Mouse (Mus musculus) heart, embryonic 13.5 days (tissue): ENCODE results near the gene Lipt1. TPM values are rescaled to one million over a fixed set of nuclear protein-coding genes. Genes with fewer than 3 reads are reported as not detected.
A peak's percentile ranks its signal among the peaks of the same experiment; 100 is the strongest.

Source experiments
- ATAC-seq: fragments of 200-750 bp; cut with Nextera tagmentation; 2 replicates; pipeline ENCODE4 v1.8.0; 2017; ENCODE audit warnings: moderate TSS enrichment; ENCODE audit not compliant: insufficient number of reproducible peaks, low FRiP score, low TSS enrichment; ENCODE audit errors: extremely low read depth
- H3K27ac ChIP-seq: fragments of 300-500 bp; sonication (generic); replicated peaks from 2 replicates; pipeline ENCODE4 v1.5.1; 2015; ENCODE audit warnings: moderate library complexity, mild to moderate bottlenecking, inconsistent platforms
- H3K27me3 ChIP-seq: fragments of 300-500 bp; sonication (generic); replicated peaks from 2 replicates; pipeline ENCODE4 v1.6.1; 2015; ENCODE audit warnings: mild to moderate bottlenecking, inconsistent platforms
- H3K36me3 ChIP-seq: fragments of 300-500 bp; sonication (generic); 2 replicates; pipeline ENCODE4 v1.6.1; 2015; ENCODE audit warnings: mild to moderate bottlenecking, inconsistent platforms
- H3K4me1 ChIP-seq: fragments of 300-500 bp; sonication (generic); 2 replicates; pipeline ENCODE4 v1.6.1; 2015; ENCODE audit warnings: inconsistent platforms
- H3K4me2 ChIP-seq: fragments of 300-500 bp; sonication (generic); 2 replicates; pipeline ENCODE4 v1.6.1; 2015; ENCODE audit warnings: inconsistent platforms, mild to moderate bottlenecking, moderate library complexity
- H3K4me3 ChIP-seq: fragments of 300-500 bp; sonication (generic); 2 replicates; pipeline ENCODE4 v1.5.1; 2015; ENCODE audit warnings: moderate library complexity, mild to moderate bottlenecking, inconsistent platforms
- H3K9ac ChIP-seq: fragments of 300-500 bp; sonication (generic); 2 replicates; pipeline ENCODE4 v1.6.1; 2015; ENCODE audit warnings: inconsistent platforms, mild to moderate bottlenecking, moderate library complexity
- H3K9me3 ChIP-seq: fragments of 300-500 bp; sonication (generic); 2 replicates; pipeline ENCODE4 v1.6.1; 2016; ENCODE audit warnings: inconsistent platforms
- WGBS: fragments of 180-500 bp; shearing (Covaris S2); methylation state at CpG from one replicate; pipeline ENCODE4 v1.1.7; 2015; ENCODE audit warnings: mixed read lengths; 5-methylcytosine and 5-hydroxymethylcytosine counted together
- polyA plus RNA-seq: library from polyadenylated mRNA; unstranded; fragments of >200 nt; fragmentation: Nextera tagmentation; extraction: Ambion mirVana; gene quantifications from 2 replicates; pipeline ENCODE4 v1.2.1, GENCODE M21; 2015

The Lipt1 gene
- polyA plus RNA-seq, 1 experiment from 2014 or later, result 8.2 TPM

- peak overlapping the region; percentile 67 for H3K4me3 ChIP-seq
- H3K9me3 ChIP-seq, result peaks cover 6% of the 10 kb centered on the region; the same call in 1 of the 2 replicates
- H3K27me3 ChIP-seq, result peaks cover 18% of the 10 kb centered on the region
- peak overlapping the region; percentile 72 for H3K9ac ChIP-seq
- peak; percentile 86 for ATAC-seq
- H3K4me1 ChIP-seq, result peaks cover 13% of the 10 kb centered on the region
- 5% methylated on average over 33 of the region's 33 CpGs for WGBS
- H3K36me3 ChIP-seq, result peaks cover 28% of the 10 kb centered on the region
- peak overlapping the region; percentile 86 for H3K27ac ChIP-seq
- peak overlapping the region; percentile 72 for H3K4me2 ChIP-seq
Observed at GRCm38 (mm10) chr1:37872131-37873067, 861 bp downstream of the Lipt1 start.

DNA sequence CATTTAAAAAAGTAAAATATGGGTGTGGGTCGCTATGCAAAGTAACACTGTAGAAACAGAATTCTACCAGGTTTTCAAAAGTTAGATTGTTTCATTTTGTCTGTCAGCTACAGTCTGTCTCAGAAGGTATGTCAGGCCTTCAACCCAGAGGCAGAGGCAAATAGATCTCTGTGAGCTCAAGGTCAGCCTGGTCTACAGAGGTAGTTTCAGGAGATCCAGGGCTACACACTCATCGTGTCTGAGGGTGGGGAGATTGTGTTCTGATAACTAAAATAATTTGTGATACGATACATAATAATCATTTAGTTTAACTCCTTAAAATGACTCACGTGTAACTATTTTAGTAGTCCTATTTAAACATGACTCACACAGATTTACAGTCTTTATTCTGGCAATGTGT lies 1.6 kb downstream of the Lipt1 start:
- peak overlapping the region; percentile 72 for H3K9ac ChIP-seq

GRCm38 (mm10) chr1:37877736-37878460 lies 6.4 kb downstream of the Lipt1 start:
- no peak for ATAC-seq
- Histone ChIP-seq H3K9me3 (peaks cover 6% of the 10 kb centered on the region; the same call in 1 of the 2 replicates), H3K4me2 (no peak overlapping the region), H3K4me1 (peaks cover 4% of the 10 kb centered on the region), H3K27ac (no peak overlapping the region), H3K27me3 (no peaks in the 10 kb centered on the region), H3K4me3 (no peak overlapping the region), H3K9ac (no peak overlapping the region), H3K36me3 (peaks cover 78% of the 10 kb centered on the region)
- WGBS, result 89% methylated on average over 13 of the region's 13 CpGs

More for the DNA sequence above, 1.6 kb downstream of the Lipt1 start:
- H3K4me3 ChIP-seq, result peak overlapping the region; percentile 67
- peak overlapping the region; percentile 72 for H3K4me2 ChIP-seq
- H3K27ac ChIP-seq, result peak overlapping the region; percentile 86; the same call in 1 of the 2 replicates
- peaks cover 18% of the 10 kb centered on the region for H3K27me3 ChIP-seq
- WGBS, result 77% methylated on average over 4 of the region's 4 CpGs
- peaks cover 13% of the 10 kb centered on the region for H3K4me1 ChIP-seq
- no peak for ATAC-seq
- H3K36me3 ChIP-seq, result peaks cover 35% of the 10 kb centered on the region
- H3K9me3 ChIP-seq, result peaks cover 6% of the 10 kb centered on the region; the same call in 1 of the 2 replicates

DNA sequence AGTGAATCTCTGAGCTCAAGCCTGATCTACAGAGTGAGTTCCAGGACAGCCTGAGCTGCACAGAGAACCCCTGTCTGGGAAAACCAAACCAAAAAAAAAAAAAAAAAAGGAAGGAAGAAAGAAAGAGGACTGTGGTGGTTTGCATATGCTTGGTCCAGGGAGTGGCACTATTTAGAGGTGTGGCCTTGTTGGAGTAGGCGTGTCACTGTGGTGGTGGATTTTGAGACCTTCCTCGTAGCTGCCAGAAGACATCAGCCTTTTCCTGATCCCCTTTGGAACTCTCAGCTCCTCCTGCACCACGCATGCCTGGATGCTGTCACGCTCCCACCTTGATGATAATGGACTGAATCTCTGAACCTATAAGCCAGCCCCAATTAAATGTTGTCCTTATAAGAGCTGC lies 11.9 kb downstream of the Lipt1 start:
- 81% methylated on average over 4 of the region's 4 CpGs for WGBS
- H3K36me3 ChIP-seq, result peaks cover 64% of the 10 kb centered on the region

GRCm38 (mm10) chr1:37884451-37884850 lies 12.9 kb downstream of the Lipt1 start:
- Histone ChIP-seq H3K9ac (no peak overlapping the region), H3K4me1 (peaks cover 6% of the 10 kb centered on the region), H3K27ac (no peak overlapping the region), H3K4me2 (no peak overlapping the region), H3K9me3 (no peaks in the 10 kb centered on the region), H3K27me3 (no peaks in the 10 kb centered on the region), H3K36me3 (peaks cover 54% of the 10 kb centered on the region), H3K4me3 (no peak overlapping the region)
- ATAC-seq, result no peak
- 67% methylated on average over 4 of the region's 4 CpGs for WGBS

More for the DNA sequence above, 11.9 kb downstream of the Lipt1 start:
- no peaks in the 10 kb centered on the region for H3K4me1 ChIP-seq
- H3K27me3 ChIP-seq, result no peaks in the 10 kb centered on the region
- no peak overlapping the region for H3K4me2 ChIP-seq
- H3K9me3 ChIP-seq, result no peaks in the 10 kb centered on the region
- H3K27ac ChIP-seq, result no peak overlapping the region
- H3K9ac ChIP-seq, result no peak overlapping the region
- no peak for ATAC-seq
- H3K4me3 ChIP-seq, result no peak overlapping the region

DNA sequence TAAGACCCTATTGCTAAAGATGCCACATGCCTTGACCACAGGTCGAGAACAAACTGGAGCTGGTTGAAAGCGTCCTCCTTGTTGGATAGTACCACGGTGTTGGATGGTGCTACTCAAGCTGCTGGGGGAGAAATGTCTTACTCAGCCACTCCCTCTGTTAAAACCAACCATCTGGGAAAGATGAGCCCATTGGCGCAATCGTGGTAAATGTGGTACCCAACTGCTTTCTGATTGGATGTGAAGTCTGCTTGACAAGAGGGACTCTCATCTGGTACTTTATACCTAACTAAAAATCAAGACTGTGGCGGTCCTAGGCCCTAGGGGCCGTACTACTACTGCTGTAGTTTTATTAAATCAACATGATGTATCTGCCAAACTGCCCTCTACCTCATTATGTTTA lies 17.7 kb downstream of the Lipt1 start:
- Histone ChIP-seq H3K4me3 (peak overlapping the region; percentile 69), H3K4me2 (peak overlapping the region; percentile 74), H3K36me3 (peaks cover 20% of the 10 kb centered on the region), H3K9ac (peak overlapping the region; percentile 81), H3K27me3 (no peaks in the 10 kb centered on the region), H3K4me1 (peaks cover 21% of the 10 kb centered on the region), H3K9me3 (no peaks in the 10 kb centered on the region), H3K27ac (no peak overlapping the region)
- no peak for ATAC-seq
- 75% methylated on average over 7 of the region's 7 CpGs for WGBS

DNA sequence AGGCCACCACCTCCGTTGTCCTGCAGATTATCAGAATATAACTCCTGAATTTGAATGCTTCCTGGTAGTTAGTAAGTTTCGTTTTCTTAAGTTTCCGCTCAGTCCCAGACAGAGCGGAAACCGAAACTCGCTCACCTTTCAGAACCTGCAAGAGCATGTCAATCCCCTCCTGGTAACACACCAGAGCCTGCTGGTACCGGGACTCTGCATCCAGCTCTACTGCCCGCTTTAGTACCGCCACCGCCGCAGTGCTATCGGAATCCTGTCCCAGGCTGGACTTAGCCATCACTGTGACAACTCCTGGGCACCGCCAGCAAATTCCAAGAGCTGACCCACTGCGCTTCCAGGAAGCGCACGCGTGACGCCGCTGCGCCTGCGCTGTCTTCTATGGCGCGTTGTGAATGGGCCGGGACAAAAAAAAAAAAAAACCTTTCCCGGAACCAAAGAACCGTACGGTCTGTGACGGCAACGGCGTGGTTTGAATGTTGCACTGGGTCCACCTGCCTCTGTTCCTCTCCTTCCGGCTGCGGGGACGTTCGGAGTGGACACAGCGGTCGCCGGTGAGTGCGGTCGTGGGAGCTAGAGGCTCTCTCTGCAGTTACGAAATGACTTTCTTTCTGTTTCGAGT lies 18.6 kb downstream of the Lipt1 start, which contains the start of the genes Mitd1 and Mrpl30:
Gene Mitd1 (minus strand): TSS at position 387 of the 628 bp plus-strand sequence.
Gene Mrpl30 (plus strand): TSS at position 453 of the 628 bp plus-strand sequence.
- Histone ChIP-seq H3K9ac (peak within 1 kb of the TSS; percentile 81), H3K36me3 (peaks cover 21% of the 10 kb centered on the region), H3K4me2 (peak within 1 kb of the TSS; percentile 74), H3K9me3 (no peaks in the 10 kb centered on the region), H3K27ac (peak within 1 kb of the TSS; percentile 83), H3K4me1 (peaks cover 21% of the 10 kb centered on the region), H3K4me3 (peak within 1 kb of the TSS; percentile 69), H3K27me3 (no peaks in the 10 kb centered on the region)
- under 1% methylated on average over 41 of the region's 41 CpGs for WGBS
- peak; percentile 78; the same call in 1 of the 2 replicates for ATAC-seq

DNA sequence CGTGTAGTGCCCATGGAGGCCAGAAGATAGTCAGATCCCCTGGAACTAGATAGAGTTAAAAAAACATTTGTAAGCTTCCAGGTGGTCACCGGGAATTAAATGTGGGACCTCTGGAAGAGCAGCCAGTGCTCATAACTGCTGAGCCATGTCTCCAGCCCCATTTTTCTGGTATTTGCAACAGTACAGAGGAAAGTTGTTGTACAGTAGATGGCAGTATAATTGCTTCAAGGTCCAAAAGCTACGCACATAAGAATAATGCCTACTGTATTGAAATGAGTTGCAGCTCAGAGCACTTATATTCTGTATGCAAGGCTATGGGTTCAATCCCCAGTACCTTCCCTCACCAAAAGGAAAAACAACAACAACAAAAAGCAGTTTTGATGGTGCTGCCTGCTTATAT lies 19.9 kb downstream of the Lipt1 start:
- Histone ChIP-seq H3K36me3 (peaks cover 32% of the 10 kb centered on the region), H3K4me3 (peak overlapping the region; percentile 69), H3K4me1 (peaks cover 21% of the 10 kb centered on the region), H3K9ac (peak overlapping the region; percentile 81), H3K9me3 (no peaks in the 10 kb centered on the region), H3K4me2 (peak overlapping the region; percentile 74), H3K27me3 (no peaks in the 10 kb centered on the region), H3K27ac (no peak overlapping the region)
- 58% methylated on average over 3 of the region's 3 CpGs for WGBS
- no peak for ATAC-seq

DNA sequence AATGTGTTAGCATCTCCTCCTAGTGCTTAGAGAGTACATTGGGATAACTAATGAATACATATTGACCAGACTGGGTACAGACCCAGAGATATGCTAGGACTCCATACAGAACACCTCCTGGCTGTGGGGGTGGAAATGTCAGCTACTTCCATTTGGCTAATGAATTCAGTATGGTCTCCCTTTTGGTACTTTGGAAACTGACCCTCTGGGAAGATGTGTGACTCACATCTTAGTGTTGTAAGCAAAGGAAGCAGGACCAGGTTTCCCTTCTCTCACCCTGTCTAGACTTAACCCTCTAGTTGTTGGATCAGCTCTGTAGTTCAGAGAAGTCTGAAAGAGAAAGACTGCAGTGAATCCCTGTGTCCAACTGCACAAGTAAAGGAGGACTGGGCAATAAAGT lies 23.1 kb downstream of the Lipt1 start:
- Histone ChIP-seq H3K4me2 (no peak overlapping the region), H3K36me3 (peaks cover 63% of the 10 kb centered on the region), H3K4me3 (no peak overlapping the region), H3K9me3 (no peaks in the 10 kb centered on the region), H3K4me1 (peaks cover 15% of the 10 kb centered on the region), H3K27ac (no peak overlapping the region), H3K9ac (no peak overlapping the region), H3K27me3 (no peaks in the 10 kb centered on the region)
- ATAC-seq, result no peak

- peaks cover 7% of the 10 kb centered on the region for H3K4me1 ChIP-seq
- H3K4me2 ChIP-seq, result no peak overlapping the region
- WGBS, result 75% methylated on average over 4 of the region's 4 CpGs
- H3K4me3 ChIP-seq, result no peak overlapping the region
- H3K9ac ChIP-seq, result peak overlapping the region; percentile 10; the same call in 1 of the 2 replicates
- H3K27me3 ChIP-seq, result no peaks in the 10 kb centered on the region
- H3K9me3 ChIP-seq, result no peaks in the 10 kb centered on the region
- peaks cover 55% of the 10 kb centered on the region for H3K36me3 ChIP-seq
- no peak for ATAC-seq
- H3K27ac ChIP-seq, result peak overlapping the region; percentile 55
Observed at GRCm38 (mm10) chr1:37899816-37900215, 28.3 kb downstream of the Lipt1 start.

GRCm38 (mm10) chr1:37900288-37900687 lies 28.8 kb downstream of the Lipt1 start:
- H3K4me2 ChIP-seq, result no peak overlapping the region
- no peak overlapping the region for H3K4me3 ChIP-seq
- 44% methylated on average over 6 of the region's 6 CpGs for WGBS
- H3K4me1 ChIP-seq, result peaks cover 7% of the 10 kb centered on the region
- no peak for ATAC-seq
- H3K9me3 ChIP-seq, result no peaks in the 10 kb centered on the region
- no peaks in the 10 kb centered on the region for H3K27me3 ChIP-seq
- peak overlapping the region; percentile 55 for H3K27ac ChIP-seq
- peaks cover 51% of the 10 kb centered on the region for H3K36me3 ChIP-seq
- H3K9ac ChIP-seq, result no peak overlapping the region; the same call in 1 of the 2 replicates
